Comparison of ENCODE assay signal across 13 mouse cellular contexts in genomic region chr1:183114554-183114953, GRCm38 (mm10).
DNase-seq lines count a peak whose midpoint lies in the region; ATAC-seq and TF ChIP-seq lines count a peak whose summit lies in the region.
"Had no signal": no experiment of that assay in that cellular context is flagged by ENCODE, and none has a peak within 500 bp of the region (broad histone marks: within the 10 kb centered on the region; RNA-seq: fewer than 3 reads in every experiment).

No protein-coding gene starts in this region.

- no peak overlapping the region for H3K4me3 ChIP-seq in kidney, embryonic 16.5 days (ENCODE audit: low read length)
- no peak overlapping the region for H3K4me3 ChIP-seq in C2C12 (ENCODE audit: insufficient read depth, poor library complexity, severe bottlenecking)
- no peak overlapping the region for H3K4me3 ChIP-seq in limb, embryonic 12.5 days (replicated peaks)
- H3K4me3 ChIP-seq: hindbrain, embryonic 13.5 days; layer of hippocampus, adult 2 months; liver, embryonic 13.5 days had no signal

- no peaks in the 10 kb centered on the region for H3K36me3 ChIP-seq in kidney, embryonic 16.5 days (ENCODE audit: insufficient read depth, low read length)
- peaks cover under 1% of the 10 kb centered on the region for H3K36me3 ChIP-seq in C2C12 (ENCODE audit: control insufficient read depth, insufficient read depth)
- no peaks in the 10 kb centered on the region for H3K36me3 ChIP-seq in limb, embryonic 12.5 days
- H3K36me3 ChIP-seq: hindbrain, embryonic 13.5 days; liver, embryonic 13.5 days had no signal

- no peak for ATAC-seq in kidney, embryonic 16.5 days (ENCODE audit: low FRiP score, low TSS enrichment)
- no peak for ATAC-seq in limb, embryonic 12.5 days (ENCODE audit: insufficient number of reproducible peaks, insufficient read depth, low FRiP score, low TSS enrichment, low read depth)
- ATAC-seq in inflammation-experienced regulatory T-cells, adult 6 months, result no peak

- peaks cover 12% of the 10 kb centered on the region for H3K79me3 ChIP-seq in C2C12 (ENCODE audit: low read depth)

- no peaks in the 10 kb centered on the region for H3K27me3 ChIP-seq in kidney, embryonic 16.5 days (ENCODE audit: insufficient read depth, low read length)
- no peaks in the 10 kb centered on the region for H3K27me3 ChIP-seq in C2C12 (ENCODE audit: control insufficient read depth, insufficient read depth, insufficient read length)
- H3K27me3 ChIP-seq in limb, embryonic 12.5 days, result no peaks in the 10 kb centered on the region
- H3K27me3 ChIP-seq: hindbrain, embryonic 13.5 days; liver, embryonic 13.5 days had no signal

- peak overlapping the region; percentile 19 for H3ac ChIP-seq in C2C12 (ENCODE audit: control insufficient read depth, insufficient read length, low read depth)

- H3K4me1 ChIP-seq in kidney, embryonic 16.5 days (ENCODE audit: insufficient read depth, low read length), result peaks cover 53% of the 10 kb centered on the region
- peaks cover 68% of the 10 kb centered on the region for H3K4me1 ChIP-seq in limb, embryonic 12.5 days (replicated peaks)

- TF ChIP-seq CTCF in C2C12 (IDR thresholded peaks at IDR 0.05; ENCODE audit: control insufficient read depth, insufficient read depth, insufficient read length), result no peak
- no peak for TF ChIP-seq CTCF in brain, embryonic 14.5 days (IDR thresholded peaks at IDR 0.05; ENCODE audit: borderline replicate concordance, extremely low read depth, insufficient read depth, insufficient read length)

- H3K27ac ChIP-seq in kidney, embryonic 16.5 days (ENCODE audit: low read length), result peak overlapping the region; percentile 43; the same call in 1 of the 2 replicates
- H3K27ac ChIP-seq in limb, embryonic 12.5 days, result peak overlapping the region; percentile 53; the same call in 1 of the 2 replicates
- H3K27ac ChIP-seq: hindbrain, embryonic 13.5 days; layer of hippocampus, adult 2 months; liver, embryonic 13.5 days had no signal

- no peak for TF ChIP-seq POLR2A in brain, embryonic 14.5 days (IDR thresholded peaks at IDR 0.05; ENCODE audit: borderline replicate concordance, extremely low read depth, insufficient read depth, insufficient read length, poor library complexity, severe bottlenecking)

- peaks cover 74% of the 10 kb centered on the region for H3K79me2 ChIP-seq in C2C12 (ENCODE audit: control insufficient read depth, insufficient read depth)

- WGBS in kidney, embryonic 16.5 days, result 65% methylated on average over 6 of the region's 6 CpGs
- 67% methylated on average over 6 of the region's 6 CpGs for WGBS in limb, embryonic 12.5 days

- H3K9me3 ChIP-seq in kidney, embryonic 16.5 days (ENCODE audit: low read length), result no peaks in the 10 kb centered on the region
- H3K9me3 ChIP-seq in limb, embryonic 12.5 days, result no peaks in the 10 kb centered on the region
- H3K9me3 ChIP-seq: hindbrain, embryonic 13.5 days; liver, embryonic 13.5 days had no signal

- no peak overlapping the region for H3K9ac ChIP-seq in kidney, embryonic 16.5 days (replicated peaks; ENCODE audit: low read length)
- peak overlapping the region; percentile 8; the same call in 1 of the 2 replicates for H3K9ac ChIP-seq in limb, embryonic 12.5 days (replicated peaks)
- H3K9ac ChIP-seq: hindbrain, embryonic 13.5 days; liver, embryonic 13.5 days had no signal

- DNase-seq in kidney, adult 8-10 months, result no peak
- peak; percentile 20 for DNase-seq in brain, embryonic 14.5 days (ENCODE audit: low read depth)
- no peak for DNase-seq in frontal cortex, postnatal 36 days (ENCODE audit: low spot score in 2 of 2)
- DNase-seq: adrenal gland, postnatal 10 days; cerebellum, adult 8-10 months; liver, embryonic 13.5 days; right cerebral cortex, postnatal 14 days had no signal

- no peak overlapping the region for H3K4me2 ChIP-seq in kidney, embryonic 16.5 days (replicated peaks; ENCODE audit: low read depth, low read length)
- no peak overlapping the region for H3K4me2 ChIP-seq in limb, embryonic 12.5 days
- H3K4me2 ChIP-seq: hindbrain, embryonic 13.5 days; liver, embryonic 13.5 days had no signal

TF ChIP-seq in C2C12, 6 proteins besides CTCF, POLR2A, EP300 and RAD21:
- TF ChIP-seq MAX (IDR thresholded peaks at IDR 0.05), result no peak
- TF ChIP-seq MYOD1 (IDR thresholded peaks at IDR 0.05; ENCODE audit: control insufficient read depth, insufficient read length, low read depth), result peak; percentile 6
TF ChIP-seq in C2C12: peak in this region for 1.
